Mouse (Mus musculus) layer of hippocampus, adult 8-10 months (tissue): ENCODE measurements at regions not wholly inside any gene's neighbourhood (a gene's known extent, or its start where the extent isn't known, plus 50 kb on each side); places are given as distances from the start of the nearest gene placed in this dataset.

ENCODE experiments used
- DNase-seq, 2 experiments: peaks; one replicate each; pipeline ENCODE4 v3.0.0; 2022; ENCODE audit warnings: low spot score in 2 of 2

DNA sequence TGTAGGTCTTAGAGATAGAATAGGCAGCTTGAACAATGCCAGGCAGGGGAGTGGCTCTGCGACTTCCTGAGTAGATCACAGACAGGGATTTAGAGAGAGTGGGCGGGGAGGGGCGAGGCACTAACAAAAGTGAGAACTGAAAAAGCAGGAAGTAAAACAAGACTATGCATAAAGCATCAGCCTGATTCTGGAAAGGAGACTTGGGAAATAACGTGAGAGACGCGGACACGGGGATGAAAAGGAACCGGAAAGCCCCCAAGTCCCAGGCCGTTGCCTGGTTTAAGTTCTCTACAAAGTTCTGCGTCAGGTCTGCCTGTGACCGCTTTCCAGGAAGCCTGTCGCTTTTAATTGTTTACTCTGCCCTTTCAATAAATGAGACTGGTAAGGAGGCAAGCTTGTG is 86.3 kb downstream of the D16Ertd472e start:
- no peak for DNase-seq

GRCm38 (mm10) chr16:78489604-78490003 is 86.9 kb downstream of the D16Ertd472e start:
- DNase-seq, result no peak

GRCm38 (mm10) chr16:78486531-78486930 is 90.0 kb downstream of the D16Ertd472e start:
- DNase-seq, result peak in 1 of 2 experiments; percentile 33

DNA sequence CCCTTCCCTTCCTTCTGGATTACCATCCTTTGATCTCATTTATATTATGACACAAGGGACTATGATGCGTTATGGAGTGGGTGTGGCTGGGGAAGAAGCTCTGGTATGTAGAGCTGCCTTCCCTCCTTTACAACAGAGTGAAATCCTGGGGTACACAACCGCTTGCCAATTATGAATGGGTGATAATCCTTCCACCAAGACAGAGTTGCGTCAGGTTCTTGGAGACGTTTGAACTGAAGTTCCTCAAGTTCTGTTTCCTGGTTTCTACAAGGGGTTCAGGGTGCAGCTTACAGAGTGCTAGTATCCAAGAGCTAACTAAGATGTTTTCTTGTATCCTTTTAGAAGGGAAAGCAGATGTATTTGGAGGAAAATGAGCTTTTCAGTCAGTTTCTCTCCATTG is 92.2 kb downstream of the D16Ertd472e start:
- no peak for DNase-seq

GRCm38 (mm10) chr16:78481571-78481970 is 94.9 kb downstream of the D16Ertd472e start:
- no peak for DNase-seq

DNA sequence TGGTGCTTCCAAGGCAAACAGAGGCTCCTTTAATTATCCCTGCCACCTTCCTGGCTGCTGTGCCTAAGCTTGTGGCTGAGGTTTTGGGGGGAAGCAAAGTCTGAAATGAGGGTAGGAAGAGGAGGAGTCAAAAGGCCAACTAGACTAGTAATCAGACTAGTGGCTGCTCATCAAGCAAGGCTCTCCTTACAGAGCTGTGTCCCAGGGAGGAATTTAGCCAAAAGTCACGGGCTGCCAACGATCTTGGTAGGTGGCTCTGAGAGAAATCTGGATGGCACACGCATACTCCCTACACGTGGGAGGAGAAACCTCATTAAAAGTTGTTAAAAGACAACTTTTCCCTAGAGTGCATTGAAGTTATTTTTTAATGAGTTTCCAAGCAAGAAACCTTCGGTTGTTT is 95.4 kb downstream of the D16Ertd472e start:
- DNase-seq, result no peak

DNA sequence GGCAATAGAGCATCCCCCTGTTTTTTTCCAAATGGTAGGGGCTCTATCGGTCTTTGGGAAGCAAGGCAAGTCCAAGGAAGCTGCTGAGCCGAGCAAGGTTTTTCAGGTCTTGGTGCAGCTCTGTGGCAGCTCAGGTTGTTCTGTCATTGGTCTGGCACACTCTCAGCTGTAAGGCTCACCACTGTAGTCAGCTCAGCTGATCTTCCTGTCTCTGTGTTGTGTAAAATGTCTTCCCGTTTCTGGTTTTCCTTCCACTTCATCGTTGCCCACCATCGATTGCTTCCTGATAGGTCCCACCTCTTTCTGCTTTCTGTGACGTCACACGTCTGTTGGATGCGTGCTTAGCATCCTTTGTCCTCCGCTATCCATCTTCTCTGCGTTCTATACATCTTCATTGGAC is 96.2 kb downstream of the D16Ertd472e start:
- DNase-seq, result no peak

GRCm38 (mm10) chr16:78473456-78473855 is 96.5 kb upstream of the Btg3 start:
- DNase-seq, result no peak

- DNase-seq, result no peak
These were observed 83.0 kb upstream of the Btg3 start for GRCm38 (mm10) chr16:78459996-78460395.

DNA sequence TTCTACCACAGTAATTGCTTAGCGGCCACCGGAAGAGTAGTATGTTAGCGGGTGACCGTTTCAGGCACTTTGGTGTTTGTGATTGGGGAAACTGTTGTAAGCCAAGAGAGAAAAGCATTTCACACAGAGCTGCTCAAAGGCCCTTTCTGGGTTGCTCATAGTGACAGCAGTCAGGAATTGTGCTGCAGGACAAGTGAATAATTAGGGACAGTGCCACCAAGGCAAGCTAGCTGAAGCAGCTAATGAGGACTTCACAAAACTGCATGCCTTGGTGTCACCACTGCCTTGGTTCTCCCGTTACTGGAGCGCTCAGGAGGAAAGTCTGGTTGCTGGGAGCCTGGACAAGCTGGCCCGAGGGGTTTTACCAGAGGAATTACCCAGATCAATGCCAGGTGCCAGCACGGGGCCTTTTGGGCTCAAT is 80.7 kb upstream of the Btg3 start:
- peak in 1 of 2 experiments; percentile 28 for DNase-seq

DNA sequence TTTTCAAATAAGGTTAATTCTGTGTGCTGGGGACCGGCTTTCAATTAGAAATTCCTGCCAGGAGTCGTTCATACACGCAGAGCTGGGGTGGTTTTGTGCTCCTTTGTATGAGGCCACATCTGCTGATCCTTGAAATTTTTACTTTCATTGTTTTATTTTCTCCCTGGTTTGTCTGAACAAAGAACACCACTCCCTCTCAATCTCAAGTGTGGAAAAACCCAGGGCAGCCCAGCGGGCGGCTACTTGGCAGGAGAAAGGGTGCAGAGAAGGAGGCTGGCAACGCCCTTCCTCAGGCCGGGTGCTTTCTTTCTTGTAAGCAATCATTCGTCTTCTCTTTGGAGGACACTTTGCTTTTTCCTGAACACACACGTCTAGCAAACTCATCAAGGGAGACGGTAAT is 79.4 kb upstream of the Btg3 start:
- DNase-seq, result no peak

- DNase-seq, result no peak
These were observed 77.5 kb upstream of the Btg3 start for GRCm38 (mm10) chr16:78454509-78454908.

DNA sequence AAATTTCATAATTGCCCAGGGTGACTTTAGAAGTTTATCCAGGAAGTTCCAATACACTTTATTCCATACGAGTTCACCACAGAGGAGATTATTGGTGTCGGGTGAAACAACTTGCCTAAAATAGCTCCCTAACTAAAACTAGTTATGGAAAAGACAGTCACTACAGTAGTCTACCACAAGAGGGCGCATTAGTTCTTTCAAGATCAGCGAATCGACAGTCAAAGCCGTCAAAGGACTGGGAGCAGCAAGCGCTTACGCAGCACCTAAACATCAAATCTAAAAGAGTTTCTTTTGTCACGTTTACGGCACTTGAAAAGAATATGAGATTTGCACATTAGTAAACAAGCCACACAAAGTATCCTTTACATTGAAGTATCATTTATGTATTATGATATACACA is 75.3 kb upstream of the Btg3 start:
- DNase-seq, result peak in 1 of 2 experiments; percentile 43

GRCm38 (mm10) chr16:78451750-78452149 is 74.8 kb upstream of the Btg3 start:
- no peak for DNase-seq

- no peak for DNase-seq
These were observed 74.3 kb upstream of the Btg3 start for GRCm38 (mm10) chr16:78451251-78451650.

GRCm38 (mm10) chr16:78449231-78449630 is 72.2 kb upstream of the Btg3 start:
- no peak for DNase-seq

GRCm38 (mm10) chr16:78443262-78443661 is 66.3 kb upstream of the Btg3 start:
- peak; percentile 33 to 44 for DNase-seq

DNA sequence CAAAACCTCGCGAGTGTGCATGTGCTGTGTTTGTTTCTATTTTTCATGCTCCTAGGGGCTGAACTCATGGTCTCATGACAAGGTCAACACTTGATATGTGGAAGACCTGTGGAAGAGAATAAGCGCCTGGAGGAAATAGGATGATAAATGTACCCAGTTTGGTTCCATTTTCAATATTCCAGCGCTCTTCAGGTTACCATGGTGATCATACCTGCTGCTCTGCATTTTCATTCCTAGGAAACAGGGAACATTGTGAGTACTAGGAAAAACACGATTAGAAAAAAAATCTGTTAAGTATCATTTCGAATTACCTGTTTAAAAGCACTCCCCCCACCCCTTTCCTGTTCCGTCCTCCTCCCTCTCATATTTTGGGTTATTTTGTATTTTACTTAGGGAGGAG is 65.8 kb upstream of the Btg3 start:
- no peak for DNase-seq

DNA sequence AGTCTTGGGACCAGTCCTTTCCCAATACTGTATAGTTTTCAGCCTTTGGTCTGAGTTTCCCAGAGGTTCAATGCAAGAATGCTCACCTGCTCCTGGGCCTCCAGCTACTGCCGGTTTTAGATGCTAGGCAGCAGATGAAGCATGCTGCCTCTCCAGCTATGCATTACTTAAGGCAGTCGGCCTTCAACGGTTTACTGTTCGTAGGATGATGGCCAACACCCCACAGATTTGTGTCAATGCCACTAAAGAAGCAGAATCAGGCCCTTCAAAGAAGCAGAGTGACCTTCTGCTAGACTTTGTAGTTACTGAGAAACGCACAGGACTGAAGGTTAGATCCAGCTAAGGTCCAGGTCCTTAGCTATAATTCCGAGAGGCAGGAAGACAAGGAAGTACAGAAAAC is 65.0 kb upstream of the Btg3 start:
- no peak for DNase-seq

DNA sequence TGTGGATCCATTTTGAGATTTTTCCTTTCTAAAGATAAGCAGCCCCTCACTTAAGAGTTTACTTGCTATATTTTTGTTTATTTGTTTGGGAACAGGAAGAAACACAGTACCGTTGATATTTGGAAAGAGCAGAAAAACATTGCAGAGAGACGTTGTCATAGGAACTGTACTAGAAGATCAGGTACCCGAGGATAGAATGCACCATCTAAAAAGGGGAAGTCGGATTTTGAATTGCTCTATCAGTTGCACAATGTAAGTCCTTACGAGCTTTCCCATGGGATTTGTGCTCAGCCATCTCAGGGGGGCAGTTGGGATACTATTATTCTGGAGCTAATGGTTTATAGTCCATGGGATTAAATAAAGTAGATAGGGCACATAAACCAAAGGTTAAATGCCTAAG is 58.7 kb upstream of the Btg3 start:
- DNase-seq, result no peak

- DNase-seq, result peak; percentile 51 to 69
These were observed 50.6 kb upstream of the Btg3 start for GRCm38 (mm10) chr16:78427470-78428041.
